8 mouse cellular contexts compared by ENCODE assay signal in genomic region chr13:23685966-23686365, GRCm38 (mm10). TPM values are rescaled to one million over a fixed set of nuclear protein-coding genes. Genes with fewer than 3 reads are reported as not detected.
A peak's percentile ranks its signal among the peaks of the same experiment; 100 is the strongest.
DNase-seq lines count a peak whose midpoint lies in the region; ATAC-seq and TF ChIP-seq lines count a peak whose summit lies in the region.

No protein-coding gene starts in this region.

- no peaks in the 10 kb centered on the region for H3K36me3 ChIP-seq in neural tube, embryonic 11.5 days (ENCODE audit: control insufficient read depth, insufficient read depth, low read length)
- H3K36me3 ChIP-seq in forebrain, embryonic 11.5 days (ENCODE audit: control insufficient read depth, insufficient read depth, low read length) = no peaks in the 10 kb centered on the region
- no peaks in the 10 kb centered on the region for H3K36me3 ChIP-seq in limb, embryonic 15.5 days
- no peaks in the 10 kb centered on the region for H3K36me3 ChIP-seq in stomach, postnatal 0 days (ENCODE audit: control insufficient read depth, insufficient read depth, low read length)

- H3K4me2 ChIP-seq in neural tube, embryonic 11.5 days (ENCODE audit: low read depth) = peak overlapping the region; percentile 55
- peak overlapping the region; percentile 71; the same call in 1 of the 2 replicates for H3K4me2 ChIP-seq in forebrain, embryonic 11.5 days (ENCODE audit: low read depth, low read length, severe bottlenecking)
- peak overlapping the region; percentile 63 for H3K4me2 ChIP-seq in limb, embryonic 15.5 days
- peak overlapping the region; percentile 58 for H3K4me2 ChIP-seq in stomach, postnatal 0 days (replicated peaks; ENCODE audit: low read depth)

- no peaks in the 10 kb centered on the region for H3K27me3 ChIP-seq in neural tube, embryonic 11.5 days (ENCODE audit: control insufficient read depth, insufficient read depth, low read length)
- no peaks in the 10 kb centered on the region for H3K27me3 ChIP-seq in forebrain, embryonic 11.5 days (ENCODE audit: control insufficient read depth, insufficient read depth, low read length)
- no peaks in the 10 kb centered on the region for H3K27me3 ChIP-seq in limb, embryonic 15.5 days
- no peaks in the 10 kb centered on the region for H3K27me3 ChIP-seq in stomach, postnatal 0 days (ENCODE audit: control insufficient read depth, insufficient read depth, low read length)

- peak overlapping the region; percentile 68 for H3K9ac ChIP-seq in neural tube, embryonic 11.5 days (ENCODE audit: low read length)
- H3K9ac ChIP-seq in forebrain, embryonic 11.5 days (ENCODE audit: low read length) = peak overlapping the region; percentile 53
- H3K9ac ChIP-seq in limb, embryonic 15.5 days = peak overlapping the region; percentile 23; the same call in 1 of the 2 replicates
- peak overlapping the region; percentile 73; the same call in 1 of the 2 replicates for H3K9ac ChIP-seq in stomach, postnatal 0 days (ENCODE audit: low read length)

- peak overlapping the region; percentile 35 for H3K4me3 ChIP-seq in neural tube, embryonic 11.5 days (ENCODE audit: low read depth, low read length)
- H3K4me3 ChIP-seq in forebrain, embryonic 11.5 days (ENCODE audit: low read depth, low read length) = peak overlapping the region; percentile 40; the same call in 1 of the 2 replicates
- H3K4me3 ChIP-seq in limb, embryonic 15.5 days = peak overlapping the region; percentile 46
- H3K4me3 ChIP-seq in stomach, postnatal 0 days (ENCODE audit: low read depth, low read length) = peak overlapping the region; percentile 30

- no peak for TF ChIP-seq EP300 in stomach, postnatal 0 days (optimal IDR thresholded peaks at IDR 0.05)

- WGBS in neural tube, embryonic 11.5 days = 64% methylated on average over 4 of the region's 4 CpGs
- 72% methylated on average over 4 of the region's 4 CpGs for WGBS in forebrain, embryonic 11.5 days
- WGBS in limb, embryonic 15.5 days = 35% methylated on average over 4 of the region's 4 CpGs
- 14% methylated on average over 4 of the region's 4 CpGs for WGBS in stomach, postnatal 0 days

- no peak for DNase-seq in neural tube, embryonic 11.5 days (ENCODE audit: low spot score)
- DNase-seq in neural tube, embryonic 10.5 days (ENCODE audit: extremely low spot score, low spot score) = no peak
- DNase-seq in forebrain, embryonic 11.5 days (ENCODE audit: low spot score) = no peak
- no peak for DNase-seq in stomach, postnatal 0 days (ENCODE audit: low spot score)
- DNase-seq in thymus, postnatal 0 days (ENCODE audit: low spot score) = no peak
- no peak for DNase-seq in adrenal gland, postnatal 4 days (ENCODE audit: low spot score in 2 of 2)
- DNase-seq in ovary, adult 18-20 months (ENCODE audit: low spot score) = no peak

- no peak for TF ChIP-seq CTCF in stomach, postnatal 0 days (IDR thresholded peaks at IDR 0.05; ENCODE audit: low read depth)

- peak overlapping the region; percentile 96 for H3K27ac ChIP-seq in neural tube, embryonic 11.5 days (ENCODE audit: low read depth, low read length)
- H3K27ac ChIP-seq in forebrain, embryonic 11.5 days (ENCODE audit: low read depth, low read length) = peak overlapping the region; percentile 98
- H3K27ac ChIP-seq in limb, embryonic 15.5 days = peak overlapping the region; percentile 97
- H3K27ac ChIP-seq in stomach, postnatal 0 days (replicated peaks) = peak overlapping the region; percentile 96

- no peak for ATAC-seq in neural tube, embryonic 11.5 days (ENCODE audit: insufficient read depth, low FRiP score, low TSS enrichment)
- ATAC-seq in forebrain, embryonic 11.5 days (replicated peaks; ENCODE audit: low FRiP score) = no peak
- ATAC-seq in limb, embryonic 15.5 days (ENCODE audit: insufficient number of reproducible peaks, low FRiP score, low TSS enrichment, low read depth) = no peak
- no peak for ATAC-seq in stomach, postnatal 0 days (ENCODE audit: low FRiP score, low TSS enrichment)

- H3K9me3 ChIP-seq in neural tube, embryonic 11.5 days (ENCODE audit: control insufficient read depth, low read length) = no peaks in the 10 kb centered on the region
- H3K9me3 ChIP-seq in forebrain, embryonic 11.5 days (ENCODE audit: control insufficient read depth, low read length) = no peaks in the 10 kb centered on the region
- no peaks in the 10 kb centered on the region for H3K9me3 ChIP-seq in limb, embryonic 15.5 days
- no peaks in the 10 kb centered on the region for H3K9me3 ChIP-seq in stomach, postnatal 0 days (ENCODE audit: control insufficient read depth, low read length)

- H3K4me1 ChIP-seq in neural tube, embryonic 11.5 days (ENCODE audit: control insufficient read depth, insufficient read depth, low read length) = 0 out of 2 replicates have a peak, but pooled peaks cover 8% of the 10 kb centered on the region
- H3K4me1 ChIP-seq in forebrain, embryonic 11.5 days (replicated peaks; ENCODE audit: control insufficient read depth, insufficient read depth, low read length) = 0 out of 2 replicates have a peak, but pooled peaks cover 2% of the 10 kb centered on the region
- peaks cover 3% of the 10 kb centered on the region; the same call in 1 of the 2 replicates for H3K4me1 ChIP-seq in limb, embryonic 15.5 days
- H3K4me1 ChIP-seq in stomach, postnatal 0 days (replicated peaks; ENCODE audit: control insufficient read depth, insufficient read depth) = peaks cover 3% of the 10 kb centered on the region; the same call in 1 of the 2 replicates

RNA-seq across cellular contexts. Expression of gene Hist1h2bc, which starts 2.0 kb away (rescaled TPM):
- 21.3 and 22.2 TPM in 2 replicates for polyA plus RNA-seq in neural tube, embryonic 11.5 days (2014; fragmentation: Nextera tagmentation; extraction: Ambion mirVana)
- polyA plus RNA-seq in forebrain, embryonic 11.5 days (2014; fragmentation: Nextera tagmentation; extraction: Ambion mirVana) = 23.4 and 25.3 TPM in 2 replicates
- 47.2 and 57.0 TPM in 2 replicates for polyA plus RNA-seq in limb, embryonic 15.5 days (2015; fragmentation: Nextera tagmentation; extraction: Ambion mirVana)
- 105 and 115 TPM in 2 replicates for polyA plus RNA-seq in stomach, postnatal 0 days (2015; fragmentation: Nextera tagmentation; extraction: Ambion mirVana)
- polyA plus RNA-seq in thymus, postnatal 0 days (2015; fragmentation: Nextera tagmentation; extraction: Ambion mirVana) = 61.5 and 62.8 TPM in 2 replicates
- 10 to 100 TPM; 92.5 to 95.2 TPM for total RNA-seq in adrenal gland, postnatal 4 days (2021)

RNA-seq across cellular contexts. Expression of gene Hist1h2ac, which starts 2.2 kb away (rescaled TPM):
- 0.92 and 0.97 TPM in 2 replicates for polyA plus RNA-seq in neural tube, embryonic 11.5 days (2014; fragmentation: Nextera tagmentation; extraction: Ambion mirVana)
- 1.1 and 1.2 TPM in 2 replicates for polyA plus RNA-seq in forebrain, embryonic 11.5 days (2014; fragmentation: Nextera tagmentation; extraction: Ambion mirVana)
- 0.76 and 0.78 TPM in 2 replicates for polyA plus RNA-seq in limb, embryonic 15.5 days (2015; fragmentation: Nextera tagmentation; extraction: Ambion mirVana)
- polyA plus RNA-seq in stomach, postnatal 0 days (2015; fragmentation: Nextera tagmentation; extraction: Ambion mirVana) = 0.57 and 0.74 TPM in 2 replicates
- polyA plus RNA-seq in thymus, postnatal 0 days (2015; fragmentation: Nextera tagmentation; extraction: Ambion mirVana) = 1.6 and 2.0 TPM in 2 replicates
- total RNA-seq in adrenal gland, postnatal 4 days (2021) = 10 to 100 TPM; 13.0 to 15.5 TPM

RNA-seq across cellular contexts. Expression of gene Hist1h1t, which starts 9.6 kb away (rescaled TPM):
- not detected in 2 replicates for polyA plus RNA-seq in neural tube, embryonic 11.5 days (2014; fragmentation: Nextera tagmentation; extraction: Ambion mirVana)
- polyA plus RNA-seq in forebrain, embryonic 11.5 days (2014; fragmentation: Nextera tagmentation; extraction: Ambion mirVana) = 0.51 TPM in 1 of 2 replicates, not detected in the other
- 0.20 TPM in 1 of 2 replicates, not detected in the other for polyA plus RNA-seq in limb, embryonic 15.5 days (2015; fragmentation: Nextera tagmentation; extraction: Ambion mirVana)
- not detected in 2 replicates for polyA plus RNA-seq in stomach, postnatal 0 days (2015; fragmentation: Nextera tagmentation; extraction: Ambion mirVana)
- not detected in 2 replicates for polyA plus RNA-seq in thymus, postnatal 0 days (2015; fragmentation: Nextera tagmentation; extraction: Ambion mirVana)
- total RNA-seq in adrenal gland, postnatal 4 days (2021) = 1 to 10 TPM; 1.8 to 2.2 TPM

RNA-seq across cellular contexts. Expression of gene Hist1h4c, which starts 12.3 kb away (rescaled TPM):
- polyA plus RNA-seq in neural tube, embryonic 11.5 days (2014; fragmentation: Nextera tagmentation; extraction: Ambion mirVana) = 4.1 and 5.2 TPM in 2 replicates
- polyA plus RNA-seq in forebrain, embryonic 11.5 days (2014; fragmentation: Nextera tagmentation; extraction: Ambion mirVana) = 6.0 and 6.8 TPM in 2 replicates
- 3.2 and 4.0 TPM in 2 replicates for polyA plus RNA-seq in limb, embryonic 15.5 days (2015; fragmentation: Nextera tagmentation; extraction: Ambion mirVana)
- polyA plus RNA-seq in stomach, postnatal 0 days (2015; fragmentation: Nextera tagmentation; extraction: Ambion mirVana) = 2.1 and 3.2 TPM in 2 replicates
- 22.4 and 29.5 TPM in 2 replicates for polyA plus RNA-seq in thymus, postnatal 0 days (2015; fragmentation: Nextera tagmentation; extraction: Ambion mirVana)
- 100 to 1,000 TPM; 220 to 275 TPM for total RNA-seq in adrenal gland, postnatal 4 days (2021)

RNA-seq across cellular contexts. Expression of gene Hfe, which starts 24.7 kb away (rescaled TPM):
- 3.2 and 3.3 TPM in 2 replicates for polyA plus RNA-seq in neural tube, embryonic 11.5 days (2014; fragmentation: Nextera tagmentation; extraction: Ambion mirVana)
- polyA plus RNA-seq in forebrain, embryonic 11.5 days (2014; fragmentation: Nextera tagmentation; extraction: Ambion mirVana) = 2.2 TPM in 2 replicates
- 7.3 and 10.3 TPM in 2 replicates for polyA plus RNA-seq in limb, embryonic 15.5 days (2015; fragmentation: Nextera tagmentation; extraction: Ambion mirVana)
- 11.2 and 12.9 TPM in 2 replicates for polyA plus RNA-seq in stomach, postnatal 0 days (2015; fragmentation: Nextera tagmentation; extraction: Ambion mirVana)
- 9.4 and 9.7 TPM in 2 replicates for polyA plus RNA-seq in thymus, postnatal 0 days (2015; fragmentation: Nextera tagmentation; extraction: Ambion mirVana)
- 10 to 100 TPM; 24.4 to 26.7 TPM for total RNA-seq in adrenal gland, postnatal 4 days (2021)

Comparison
In these comparisons a context has a peak if more than half of its experiments do, and no peak if none do; other contexts are left out.
1. H3K9ac ChIP-seq: peak in every context shown above with its lines; median percentile 73 in stomach, postnatal 0 days; 68 in neural tube, embryonic 11.5 days; 53 in forebrain, embryonic 11.5 days; 23 in limb, embryonic 15.5 days.